Mouse (Mus musculus) stomach, postnatal 0 days (tissue): ENCODE data around the gene Map2k6.

Experiments
- CTCF ChIP-seq: IDR thresholded peaks from 2 replicates; pipeline ENCODE4 v1.5.1; 2016; ENCODE audit warnings: antibody characterized with exemption, low read depth, mild to moderate bottlenecking, moderate library complexity
- EP300 ChIP-seq: optimal IDR thresholded peaks from 2 replicates; pipeline ENCODE3; 2016; ENCODE audit warnings: antibody characterized with exemption

GRCm38 (mm10) chr11:110518648-110519047 is 119.7 kb downstream of the Map2k6 start:
- no peak for TF ChIP-seq CTCF
- no peak for TF ChIP-seq EP300
